Mouse (Mus musculus) liver (tissue): Measurements from ENCODE around the gene Slc22a12.

Source experiments
- DNase-seq: peaks from one replicate; pipeline ENCODE4 v3.0.0-alpha.2; 2020; ENCODE audit warnings: mixed read lengths

Slc22a12 gene

DNA sequence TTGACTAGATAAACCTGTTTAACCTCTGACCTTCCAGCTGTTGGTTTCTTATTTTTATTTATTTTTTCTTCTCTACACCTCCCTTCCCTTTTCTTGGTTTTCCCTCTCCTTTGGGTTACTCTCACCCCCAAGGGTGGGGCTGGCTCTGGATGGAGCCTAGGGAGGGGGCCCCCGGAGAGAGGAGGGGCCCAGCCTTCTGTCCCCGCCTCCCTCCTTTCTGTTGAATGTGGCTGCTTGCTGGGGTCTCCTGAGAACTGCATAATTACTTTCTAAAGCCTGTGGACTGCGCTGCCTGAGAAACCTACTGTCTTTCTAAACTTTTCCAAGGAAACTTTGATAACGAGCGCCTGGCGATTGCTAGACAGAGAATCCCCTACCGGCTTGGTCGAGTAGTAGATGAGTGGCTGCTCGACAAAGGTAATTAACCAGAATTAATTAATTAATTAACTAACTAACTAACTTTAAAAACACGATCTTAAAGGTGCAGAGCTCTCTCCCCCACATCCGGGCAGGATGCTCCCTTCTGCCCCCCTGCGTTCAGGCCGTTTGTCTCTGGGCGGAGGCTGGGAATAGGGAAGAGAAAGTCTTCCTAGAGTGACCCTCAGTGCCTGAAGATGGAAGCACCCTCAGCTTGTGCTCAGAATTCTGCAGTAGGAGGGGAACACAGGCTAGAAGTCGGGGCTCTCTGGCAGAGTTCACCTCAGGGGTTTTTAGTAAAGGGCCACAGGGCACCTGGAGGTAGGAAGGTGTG is 29.3 kb downstream of the Slc22a12 start:
- no peak for DNase-seq

DNA sequence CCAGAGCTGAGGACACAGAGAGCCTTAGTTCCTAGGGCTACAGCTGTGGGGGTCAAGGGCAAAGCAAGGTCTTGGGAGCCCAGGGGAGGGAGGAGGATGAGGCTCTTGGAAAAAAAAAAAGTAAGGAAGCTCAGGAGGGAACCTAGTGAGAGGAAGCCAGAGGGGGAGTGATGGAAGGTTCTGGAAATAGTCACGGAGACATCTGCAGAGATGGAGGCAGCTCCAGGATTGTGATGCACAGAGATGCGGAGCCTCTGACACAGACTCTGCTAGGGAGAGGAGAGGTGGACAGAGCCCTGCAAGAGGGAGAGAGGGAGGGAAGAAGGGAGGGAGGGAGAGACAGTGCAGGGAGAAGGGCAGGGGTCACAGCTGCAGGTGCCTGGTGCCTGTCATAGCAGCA is 32.3 kb downstream of the Slc22a12 start:
- DNase-seq: no peak

DNA sequence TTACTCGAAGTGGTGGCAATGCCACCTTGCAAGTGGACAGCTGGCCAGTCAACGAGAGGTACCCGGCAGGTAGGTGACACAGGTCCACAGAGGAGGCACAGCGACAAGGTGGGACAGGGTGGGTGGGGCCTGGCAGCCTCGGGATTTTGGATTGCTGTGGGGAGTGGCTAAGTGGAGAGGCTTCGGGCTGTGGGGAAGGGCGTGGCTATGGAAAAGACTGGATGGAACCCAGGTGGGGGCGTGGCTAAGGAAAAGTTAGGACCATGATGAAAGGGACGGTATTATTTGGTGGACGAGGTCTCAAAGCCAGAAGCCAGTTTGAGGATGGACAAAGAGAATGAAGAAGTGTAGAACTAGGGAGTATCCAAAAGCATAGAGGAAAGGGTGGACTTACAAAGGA is 33.0 kb downstream of the Slc22a12 start:
- no peak for DNase-seq

DNA sequence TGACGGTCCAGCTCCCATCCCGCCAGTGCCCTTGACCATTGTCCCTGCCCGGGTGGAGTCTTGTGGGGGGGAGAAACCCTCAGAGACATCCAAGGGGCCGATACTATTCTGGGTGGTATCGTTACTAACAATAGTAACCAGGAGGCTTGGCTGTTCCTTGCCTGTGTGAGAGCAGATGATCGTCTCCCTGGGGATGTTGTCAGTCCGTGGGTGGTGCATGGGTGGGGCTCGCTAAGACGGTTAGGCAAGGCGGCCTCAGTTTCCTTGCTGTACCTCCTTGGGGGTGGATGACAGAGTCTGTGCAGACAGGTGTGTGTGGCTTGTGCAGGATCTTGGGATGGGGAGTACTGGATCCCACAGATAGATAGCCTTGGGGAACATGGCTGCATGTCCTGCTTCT is 35.4 kb downstream of the Slc22a12 start:
- no peak for DNase-seq

DNA sequence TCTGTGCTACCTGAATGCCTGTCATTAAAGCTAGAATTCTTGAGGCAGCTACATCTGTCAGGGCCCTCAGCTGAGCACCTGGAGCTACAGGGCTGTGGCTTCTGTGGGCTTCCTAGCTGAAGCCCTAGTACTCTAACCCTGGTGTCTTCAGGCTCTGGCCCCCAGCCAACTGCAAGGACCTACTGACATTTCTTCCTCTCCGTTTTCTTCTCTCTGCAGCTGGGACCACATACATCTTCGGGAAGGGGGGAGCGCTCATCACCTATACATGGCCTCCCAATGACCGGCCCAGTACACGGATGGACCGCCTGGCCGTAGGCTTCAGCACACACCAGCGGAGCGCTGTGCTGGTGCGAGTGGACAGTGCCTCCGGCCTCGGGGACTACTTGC is 38.2 kb downstream of the Slc22a12 start:
- DNase-seq: no peak

DNA sequence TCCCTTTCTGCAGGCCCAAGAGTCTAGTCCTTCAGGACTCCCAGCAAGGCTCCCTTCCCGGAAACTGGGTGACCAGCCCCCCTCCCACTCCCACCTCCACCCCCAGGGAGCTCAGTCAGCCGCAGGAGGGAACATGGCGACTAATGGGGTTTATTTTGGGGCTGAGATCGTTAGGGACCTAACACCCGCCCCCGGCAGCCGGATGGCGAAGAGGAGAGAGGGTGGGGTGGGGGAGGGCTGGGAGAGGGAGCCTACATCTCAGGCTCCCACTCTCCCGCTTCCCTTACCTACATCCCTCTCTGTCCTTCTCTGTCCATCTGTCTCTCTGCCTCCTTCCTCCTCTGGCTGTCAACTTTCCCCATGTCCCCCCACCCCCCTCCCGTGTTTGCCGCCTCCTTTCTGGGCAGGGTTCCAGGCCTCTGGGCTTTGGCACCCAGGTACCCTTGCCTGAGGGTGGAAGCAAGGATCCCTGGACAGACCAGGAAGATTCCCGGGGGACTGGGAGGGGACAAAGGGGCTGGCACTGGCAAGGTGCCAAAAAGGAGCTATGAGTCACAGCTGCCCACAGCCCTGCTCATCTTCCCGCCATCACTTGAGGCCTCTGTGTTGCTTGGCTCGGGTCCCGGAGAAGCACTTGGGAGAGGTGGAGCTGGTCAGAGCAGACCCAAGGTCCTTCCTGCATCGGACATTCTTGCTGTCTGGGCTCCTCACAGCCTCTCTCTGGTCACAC is 38.7 kb downstream of the Slc22a12 start:
- DNase-seq: no peak

DNA sequence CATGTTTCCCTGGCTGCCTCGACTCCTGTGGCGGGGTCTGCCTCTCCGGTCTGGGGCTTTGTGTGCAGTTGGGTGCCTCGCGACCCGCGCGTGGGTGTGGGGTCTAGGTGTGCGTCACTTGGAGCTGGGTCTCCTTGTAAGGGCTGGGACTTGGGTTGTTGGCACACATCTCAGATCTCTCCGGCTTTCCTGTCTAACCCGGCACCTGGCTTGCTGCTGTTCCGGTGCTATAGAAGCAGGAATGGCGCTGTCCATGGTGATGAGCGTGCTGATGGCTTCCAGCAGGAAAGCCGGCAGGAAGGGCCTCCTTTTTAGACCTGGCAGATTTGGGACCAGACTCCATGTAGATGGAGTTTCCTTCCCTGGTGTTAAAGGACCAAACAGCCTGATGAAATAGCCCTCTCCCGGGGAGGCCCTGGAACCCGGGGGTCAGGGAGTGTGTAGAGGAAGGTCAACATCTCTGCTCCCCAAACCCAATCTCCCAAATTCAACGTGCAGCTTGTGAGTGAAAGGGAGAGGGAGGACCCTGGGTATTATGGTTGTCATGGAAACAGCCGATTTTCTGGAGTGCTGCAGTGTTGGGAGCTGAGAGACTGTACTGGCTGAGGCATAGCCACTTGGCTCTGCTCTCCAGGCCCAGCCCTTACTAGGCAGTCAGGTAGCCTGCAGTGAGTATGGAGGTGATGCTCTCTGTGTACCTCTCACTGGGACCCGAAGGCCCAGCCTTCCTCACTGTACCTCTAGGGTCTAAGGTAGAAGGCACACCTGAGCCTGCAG is 40.1 kb downstream of the Slc22a12 start:
- DNase-seq: peak; percentile 60

DNA sequence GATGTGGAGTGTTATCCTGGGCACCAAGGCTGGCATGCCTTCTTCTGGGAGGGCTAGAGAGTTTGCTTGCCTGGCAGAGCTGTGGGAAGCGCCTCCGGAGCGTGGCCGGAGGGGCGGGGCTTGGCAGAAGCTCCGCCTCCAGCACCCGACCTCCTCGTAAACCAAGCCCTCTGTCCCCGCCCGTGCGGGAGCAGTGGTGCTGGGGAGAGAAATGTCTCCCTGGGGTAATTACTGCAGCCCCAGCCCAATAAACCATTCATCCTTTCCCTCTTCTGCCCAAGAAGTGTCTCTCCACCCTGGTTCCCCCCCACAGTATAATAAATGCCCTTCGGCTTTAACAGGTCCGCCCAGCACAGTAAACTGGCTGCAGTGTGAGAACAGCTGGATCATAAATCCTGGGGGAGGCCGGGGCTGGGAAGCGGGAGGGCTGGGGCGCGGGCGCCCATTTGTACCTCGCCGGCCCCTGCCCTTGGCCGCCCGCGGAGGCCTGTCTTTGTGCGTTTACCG is 40.7 kb downstream of the Slc22a12 start:
- DNase-seq: peak; percentile 42

DNA sequence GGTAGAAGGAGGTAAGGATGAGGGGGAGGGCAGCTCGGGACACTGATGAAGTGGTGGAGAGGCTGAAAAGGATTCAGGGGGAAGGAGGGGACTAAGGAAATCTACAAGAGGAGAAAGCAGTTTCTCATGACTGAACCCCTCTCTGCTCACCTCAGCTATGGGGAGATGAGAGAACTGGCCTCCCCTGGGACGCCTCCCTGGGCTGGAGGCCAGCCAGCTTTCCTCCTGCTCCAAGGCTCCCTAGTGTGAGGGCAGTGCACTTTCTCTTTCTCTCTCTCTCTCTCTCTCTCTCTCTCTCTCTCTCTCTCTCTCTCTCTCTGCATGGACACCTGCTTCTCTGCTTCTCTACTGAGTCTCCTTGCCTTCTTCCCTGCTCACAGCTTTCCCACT is 42.2 kb downstream of the Slc22a12 start:
- DNase-seq: no peak

DNA sequence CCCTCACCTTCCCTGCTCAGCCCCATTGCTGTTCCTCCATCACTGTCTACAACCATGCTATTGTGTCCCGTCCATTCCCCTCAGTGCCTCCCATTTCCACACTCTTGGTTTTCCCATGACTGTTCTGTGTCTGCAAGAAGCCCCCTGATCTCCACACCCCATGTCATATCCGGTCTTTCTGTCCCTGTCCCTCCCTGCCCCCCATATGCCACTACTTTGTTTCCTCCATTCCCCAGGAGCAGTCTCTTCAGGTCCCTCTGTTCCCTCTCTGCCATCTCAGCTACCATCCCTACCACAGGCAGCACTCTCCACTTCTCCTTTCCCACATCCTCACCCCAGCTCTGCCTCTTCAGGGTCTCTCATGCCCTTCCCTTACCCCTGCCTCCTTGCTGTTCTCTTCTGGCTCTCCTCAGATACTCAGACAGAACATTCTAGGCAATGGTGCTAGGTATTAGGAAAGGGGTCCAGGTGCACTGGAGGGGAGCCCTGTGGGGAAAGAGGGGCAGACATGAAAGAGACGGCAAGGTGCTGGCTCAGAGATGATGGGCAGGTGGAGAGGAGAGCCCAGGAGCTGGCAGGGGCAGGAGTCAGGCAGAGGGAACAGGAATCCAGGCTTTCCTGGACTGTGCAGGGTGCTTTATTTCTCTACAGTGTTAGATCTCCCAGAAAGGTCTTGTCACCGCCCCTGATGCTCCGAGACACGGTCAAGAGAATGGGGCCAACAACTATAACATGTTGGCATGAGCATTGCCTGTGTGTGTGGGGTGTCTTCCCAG is 42.8 kb downstream of the Slc22a12 start:
- DNase-seq: no peak

DNA sequence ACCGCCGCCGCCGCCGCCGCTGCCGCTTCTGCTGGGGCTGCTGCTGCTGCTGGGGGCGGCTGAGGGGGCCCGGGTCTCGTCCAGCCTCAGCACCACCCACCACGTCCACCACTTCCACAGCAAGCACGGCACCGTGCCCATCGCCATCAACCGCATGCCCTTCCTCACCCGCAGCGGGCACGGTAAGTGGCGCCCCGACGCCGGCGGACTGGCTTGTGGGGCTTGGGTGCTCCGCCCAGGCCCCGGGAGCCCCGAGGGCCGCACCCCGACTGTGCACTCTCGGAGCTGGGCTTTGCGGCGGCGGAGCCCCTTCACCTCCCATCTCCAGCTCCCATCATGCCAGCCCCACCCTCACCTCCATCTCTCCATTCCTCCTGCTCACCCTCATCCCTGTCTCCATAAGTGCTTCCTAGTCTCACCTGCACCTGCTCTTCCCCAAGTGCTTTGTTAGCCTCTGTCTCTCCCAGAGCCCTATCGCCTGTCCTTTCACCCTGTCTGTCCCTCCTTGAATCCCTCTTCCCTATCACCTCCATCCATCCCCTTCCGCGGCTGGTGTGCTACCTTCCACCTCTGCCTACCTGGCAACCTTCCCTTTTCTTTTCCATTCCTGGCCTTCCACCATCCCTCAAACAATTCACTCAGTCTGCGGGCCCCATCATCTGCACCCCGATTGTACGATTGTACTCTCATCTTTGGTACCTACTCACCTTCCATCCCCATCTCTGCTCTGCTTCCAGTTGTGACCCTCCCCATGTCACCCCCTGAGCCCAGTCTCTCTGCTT is 44.3 kb downstream of the Slc22a12 start:
- no peak for DNase-seq

DNA sequence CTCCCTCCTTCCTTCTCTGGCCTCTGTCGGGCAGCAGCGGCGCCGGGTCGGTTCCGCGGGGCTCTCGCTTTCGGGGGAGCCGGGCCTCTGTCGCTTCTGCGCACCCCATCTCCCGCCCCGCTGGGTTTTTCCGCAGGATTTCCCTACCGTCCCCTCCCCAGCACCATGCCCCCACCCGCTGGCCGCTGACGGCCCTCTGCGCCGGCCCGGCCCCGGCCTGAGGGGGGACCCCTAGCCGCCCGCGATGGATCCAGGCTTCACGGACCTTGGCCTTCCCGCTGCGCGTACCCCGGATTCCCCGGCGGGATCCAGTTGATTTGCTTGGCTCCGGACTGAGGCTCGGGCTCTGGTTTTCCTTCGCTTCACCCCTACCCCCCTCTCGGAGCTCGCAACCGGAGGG is 45.0 kb downstream of the Slc22a12 start:
- DNase-seq: no peak

DNA sequence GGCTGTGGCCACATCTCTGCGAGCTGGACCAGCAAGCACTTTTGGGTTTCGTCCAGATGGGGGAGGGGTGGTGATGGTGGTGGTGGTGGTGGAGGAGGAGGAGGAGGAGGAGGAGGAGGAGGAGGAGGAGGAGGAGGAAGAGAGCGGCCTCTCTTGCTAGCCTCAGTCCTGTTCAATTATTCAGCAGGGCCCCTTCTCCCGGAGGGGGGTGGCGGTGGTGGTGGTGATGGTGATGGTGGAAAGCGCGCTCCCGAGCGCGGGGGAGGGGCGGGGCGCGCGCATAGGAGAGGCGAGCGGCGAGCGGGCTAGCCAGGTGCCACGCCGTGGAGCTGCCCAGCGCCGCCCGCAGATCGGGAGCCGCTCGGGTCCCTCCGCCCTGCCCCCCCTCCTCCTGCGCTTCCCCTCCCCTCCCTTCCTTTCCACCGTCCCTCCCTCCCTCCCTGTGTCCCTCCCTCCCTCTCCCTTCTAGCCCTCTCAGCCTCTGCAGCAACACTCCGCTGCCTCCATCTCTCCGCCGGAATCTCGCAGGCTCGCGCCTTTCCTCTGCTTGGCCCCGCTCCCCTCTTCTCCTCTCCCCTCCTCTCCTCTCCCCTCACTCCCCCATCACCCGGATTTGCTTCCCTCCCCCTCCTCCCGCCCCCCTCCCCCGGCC is 45.6 kb downstream of the Slc22a12 start:
- peak; percentile 12 for DNase-seq

DNA sequence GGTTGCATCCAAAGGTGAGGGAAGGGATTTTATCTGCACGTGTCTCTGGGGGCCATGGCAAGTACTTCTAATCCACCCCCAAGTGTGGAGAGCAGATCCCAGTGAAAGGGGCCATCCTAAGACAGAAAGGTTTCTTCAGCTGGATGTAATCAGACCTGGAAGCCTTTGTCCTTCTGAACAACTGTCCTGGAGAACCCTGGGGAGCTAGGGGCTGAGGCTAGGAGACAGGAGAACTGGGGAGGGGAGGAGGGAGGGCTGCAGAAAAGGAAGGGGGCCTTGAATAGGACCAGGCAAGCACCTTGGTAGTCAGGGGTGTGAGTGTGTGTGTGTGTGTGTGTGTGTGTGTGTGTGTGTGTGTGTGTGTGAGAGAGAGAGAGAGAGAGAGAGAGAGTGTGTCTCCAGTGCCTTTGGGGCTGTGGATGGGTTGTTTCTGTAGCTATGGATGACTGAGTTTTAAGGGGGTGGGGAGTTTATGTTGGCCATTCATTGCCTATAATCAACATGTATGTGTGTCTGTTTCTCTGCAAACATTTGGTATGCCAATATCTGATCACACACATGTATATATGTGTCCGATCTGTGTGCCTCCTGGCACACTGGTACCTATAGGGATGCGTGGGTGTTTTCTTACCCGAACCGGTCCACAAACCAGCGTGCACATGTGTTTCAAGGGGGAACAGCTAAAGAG is 46.2 kb downstream of the Slc22a12 start:
- DNase-seq: no peak

DNA sequence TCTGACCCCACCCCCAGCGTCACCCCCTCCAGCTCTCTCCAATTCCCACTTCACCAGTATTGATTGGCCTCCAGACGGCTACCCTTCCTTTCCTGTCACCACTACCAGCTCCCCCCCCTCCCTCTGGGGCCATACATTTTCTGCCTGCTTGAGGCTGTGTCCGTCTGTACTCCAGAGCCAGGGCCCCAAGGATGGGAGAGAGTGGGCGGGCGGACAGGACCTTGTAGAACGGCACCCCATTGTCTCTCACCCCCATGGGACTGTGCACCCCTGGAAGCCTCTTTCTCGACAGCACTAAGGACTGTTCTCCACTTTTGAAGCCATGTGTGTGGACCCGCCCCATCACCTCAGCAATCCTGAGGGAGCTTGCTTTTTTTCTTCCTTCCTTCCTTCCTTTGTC is 47.1 kb downstream of the Slc22a12 start:
- no peak for DNase-seq

DNA sequence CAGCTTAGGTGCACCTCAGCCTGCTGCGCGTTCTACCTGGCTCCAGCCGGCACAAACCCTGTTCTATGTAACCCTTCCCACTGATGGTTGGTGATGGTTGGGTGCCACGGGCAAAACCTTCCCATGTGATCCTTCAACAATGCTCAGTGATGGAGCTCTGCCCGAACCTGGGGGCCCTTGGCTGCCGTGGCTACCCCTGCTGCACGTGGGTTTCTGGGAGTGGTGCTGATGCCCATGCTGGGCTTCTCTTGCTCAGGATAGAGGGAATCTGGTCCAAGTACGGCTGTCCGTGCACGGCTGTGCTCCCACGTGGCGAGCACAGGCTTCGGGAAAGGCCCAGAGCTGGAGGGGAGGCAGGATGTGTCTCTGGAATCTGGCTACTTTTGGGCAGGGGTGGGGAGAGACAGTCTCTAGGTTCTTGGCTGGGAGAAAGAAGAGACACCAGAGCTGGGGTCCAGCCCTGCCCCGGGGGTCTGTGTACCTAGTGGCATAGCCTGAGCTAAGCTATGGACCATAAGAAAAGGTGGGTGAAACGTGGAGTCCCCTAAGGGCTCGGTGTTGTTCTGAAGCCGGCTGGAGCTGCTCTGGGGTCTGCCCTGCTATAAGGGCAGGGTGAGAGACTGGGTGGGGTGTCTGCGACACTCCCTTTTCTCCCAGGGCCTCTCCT is 48.2 kb downstream of the Slc22a12 start:
- DNase-seq: no peak

DNA sequence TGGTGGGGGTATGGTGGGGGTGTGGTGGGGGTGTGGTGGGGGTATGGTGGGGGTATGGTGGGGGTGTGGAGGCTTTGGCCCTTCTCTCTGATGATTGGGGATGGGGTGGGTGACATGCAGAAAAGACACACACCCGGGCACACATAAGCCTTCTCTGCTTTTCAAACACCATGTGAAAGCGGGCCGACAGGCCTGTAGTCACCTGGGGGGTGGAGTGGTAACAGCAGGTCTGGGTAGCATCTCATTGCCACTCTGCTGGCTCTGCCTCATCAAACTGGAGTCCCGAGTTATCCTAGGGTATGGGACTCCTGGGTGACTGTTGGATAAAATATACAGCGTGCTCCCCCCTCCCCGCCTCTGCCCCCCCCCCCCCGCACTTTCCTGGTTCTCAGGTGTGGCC is 48.8 kb downstream of the Slc22a12 start:
- DNase-seq: no peak

DNA sequence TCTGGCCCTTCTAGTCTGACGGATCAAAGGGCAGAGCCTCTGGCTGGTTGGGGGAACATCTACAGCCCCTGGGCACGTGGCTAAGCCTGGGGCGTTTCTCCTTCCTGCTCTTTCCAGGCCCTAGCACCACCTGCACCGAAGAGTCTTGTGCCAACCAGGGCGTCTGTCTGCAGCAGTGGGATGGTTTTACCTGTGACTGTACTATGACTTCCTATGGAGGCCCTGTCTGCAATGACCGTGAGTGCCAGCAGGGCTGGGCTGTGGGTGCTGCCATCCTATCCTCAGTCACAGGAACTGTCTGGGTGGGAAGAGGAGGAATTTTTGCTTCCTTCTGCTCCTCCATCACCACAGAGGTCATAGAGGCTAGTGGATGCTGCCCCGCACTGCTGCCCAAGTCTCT is 49.6 kb downstream of the Slc22a12 start:
- no peak for DNase-seq

DNA sequence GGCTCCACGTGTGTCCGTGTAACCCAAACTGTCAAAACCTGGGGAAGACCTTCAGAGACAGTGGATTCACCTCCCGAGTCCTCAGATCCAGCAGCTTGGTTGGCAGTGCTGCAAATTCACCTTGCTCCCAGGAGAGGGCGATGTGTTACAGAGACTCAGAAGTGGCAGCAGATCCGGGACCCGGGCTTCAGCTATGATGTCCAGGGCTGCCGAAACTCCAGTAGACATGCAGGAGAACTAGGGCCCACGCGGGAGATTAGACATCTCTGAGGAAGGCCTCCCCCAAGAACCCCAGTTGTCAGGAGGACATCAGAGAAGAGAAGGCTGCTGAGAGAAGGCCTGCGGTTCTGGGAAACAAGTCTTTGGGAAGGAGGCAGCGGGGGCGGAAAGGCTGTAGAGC is 50.7 kb downstream of the Slc22a12 start:
- peak; percentile 50 for DNase-seq

DNA sequence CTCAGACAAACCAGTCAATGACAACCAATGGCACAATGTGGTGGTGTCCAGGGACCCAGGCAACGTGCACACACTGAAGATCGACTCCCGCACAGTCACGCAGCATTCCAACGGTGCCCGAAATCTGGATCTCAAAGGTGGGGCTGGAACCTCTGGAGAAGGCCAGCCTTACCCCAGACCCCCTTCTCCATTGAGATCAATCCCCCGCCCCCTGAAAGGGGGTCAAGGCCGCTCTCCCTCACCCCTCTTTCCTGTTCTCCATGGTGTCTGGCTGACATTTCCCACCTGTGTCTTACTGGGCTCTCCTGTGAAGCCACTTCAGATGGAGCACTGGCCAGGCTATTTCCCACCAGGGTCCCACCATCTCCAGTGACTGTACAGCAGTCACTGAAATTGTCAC is 51.3 kb downstream of the Slc22a12 start:
- no peak for DNase-seq
